Mouse (Mus musculus) neural tube, embryonic 13.5 days (tissue): ENCODE data around the gene Lats1. TPM values are rescaled to one million over a fixed set of nuclear protein-coding genes. Genes with fewer than 3 reads are reported as not detected.

ENCODE experiments used
- ATAC-seq: fragments of 200-750 bp; cut with Nextera tagmentation; 2 replicates; pipeline ENCODE4 v1.8.0; 2017; ENCODE audit warnings: low read depth, mild to moderate bottlenecking, moderate TSS enrichment, moderate library complexity
- H3K27ac ChIP-seq: fragments of 300-500 bp; sonication (generic); replicated peaks from 2 replicates; pipeline ENCODE4 v1.5.1; 2015; ENCODE audit warnings: moderate library complexity, mild to moderate bottlenecking, inconsistent platforms
- H3K27me3 ChIP-seq: fragments of 300-500 bp; sonication (generic); 2 replicates; pipeline ENCODE4 v1.6.1; 2015; ENCODE audit warnings: mild to moderate bottlenecking, inconsistent platforms
- H3K36me3 ChIP-seq: fragments of 300-500 bp; sonication (generic); 2 replicates; pipeline ENCODE4 v1.6.1; 2015; ENCODE audit warnings: mild to moderate bottlenecking, inconsistent platforms
- H3K4me1 ChIP-seq: fragments of 300-500 bp; sonication (generic); replicated peaks from 2 replicates; pipeline ENCODE4 v1.6.1; 2015; ENCODE audit warnings: inconsistent platforms
- H3K4me2 ChIP-seq: fragments of 300-500 bp; sonication (generic); 2 replicates; pipeline ENCODE4 v1.6.1; 2015; ENCODE audit warnings: inconsistent platforms, mild to moderate bottlenecking, moderate library complexity
- H3K4me3 ChIP-seq: fragments of 300-500 bp; sonication (generic); 2 replicates; pipeline ENCODE4 v1.5.1; 2015; ENCODE audit warnings: mild to moderate bottlenecking, inconsistent platforms
- H3K9ac ChIP-seq: fragments of 300-500 bp; sonication (generic); 2 replicates; pipeline ENCODE4 v1.6.1; 2015; ENCODE audit warnings: moderate library complexity, mild to moderate bottlenecking, inconsistent platforms
- H3K9me3 ChIP-seq: fragments of 300-500 bp; sonication (generic); 2 replicates; pipeline ENCODE4 v1.6.1; 2016; ENCODE audit warnings: inconsistent platforms
- WGBS: fragments of 180-500 bp; shearing (Covaris S2); methylation state at CpG from one replicate; pipeline ENCODE4 v1.1.7; 2015; 5-methylcytosine and 5-hydroxymethylcytosine counted together
- polyA plus RNA-seq: library from polyadenylated mRNA; unstranded; fragments of >200 nt; fragmentation: Nextera tagmentation; extraction: Ambion mirVana; gene quantifications from 2 replicates; pipeline ENCODE4 v1.2.1, GENCODE M21; 2015

Lats1 gene
- 9.8 and 9.9 TPM in 2 replicates for polyA plus RNA-seq

DNA sequence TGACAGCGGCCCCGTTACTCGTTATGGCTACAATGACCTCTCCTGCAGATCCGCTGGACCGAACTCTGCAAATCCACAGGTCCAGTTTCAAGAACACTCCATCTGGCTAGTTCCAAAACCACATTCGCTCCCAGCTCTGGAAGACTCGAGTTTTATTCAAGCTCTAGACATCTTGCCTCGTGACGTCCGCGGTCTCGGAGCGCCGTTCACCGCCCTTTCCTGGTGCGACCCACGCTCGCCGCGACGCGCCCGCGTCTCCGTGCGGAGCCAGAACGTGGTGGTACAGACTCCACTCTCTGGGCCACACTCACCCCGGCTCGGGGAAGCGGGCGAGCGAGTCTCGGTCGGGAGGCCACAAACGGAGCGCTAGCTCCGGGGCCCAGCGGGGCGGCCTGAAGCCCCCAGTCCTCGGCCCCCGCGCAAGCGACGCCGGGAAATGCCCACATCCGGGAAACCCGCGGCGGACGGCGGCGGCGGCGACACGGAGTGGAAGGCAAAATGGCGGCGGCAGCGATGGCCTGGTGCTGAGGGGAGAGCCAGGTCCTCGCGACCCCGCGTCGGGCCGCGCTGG, at the start of gene Lats1, which contains the start of gene Pcmt1:
Gene Lats1 (plus strand): TSS at position 484 of the 571 bp plus-strand sequence.
Gene Pcmt1 (minus strand): TSS at position 406 of the 571 bp plus-strand sequence.
- Histone ChIP-seq H3K27ac (peak within 1 kb of the TSS; percentile 95), H3K4me2 (peak within 1 kb of the TSS; percentile 83), H3K27me3 (no peaks in the 10 kb centered on the region), H3K36me3 (peaks cover 35% of the 10 kb centered on the region), H3K9ac (peak within 1 kb of the TSS; percentile 98), H3K4me1 (peaks cover 52% of the 10 kb centered on the region), H3K9me3 (no peaks in the 10 kb centered on the region), H3K4me3 (peak within 1 kb of the TSS; percentile 91)
- ATAC-seq: peak; percentile 90
- under 1% methylated on average over 56 of the region's 65 CpGs for WGBS

- H3K36me3 ChIP-seq: peaks cover 76% of the 10 kb centered on the region
Measured at GRCm38 (mm10) chr10:7640366-7640765, 40.6 kb upstream of the Lats1 start.

DNA sequence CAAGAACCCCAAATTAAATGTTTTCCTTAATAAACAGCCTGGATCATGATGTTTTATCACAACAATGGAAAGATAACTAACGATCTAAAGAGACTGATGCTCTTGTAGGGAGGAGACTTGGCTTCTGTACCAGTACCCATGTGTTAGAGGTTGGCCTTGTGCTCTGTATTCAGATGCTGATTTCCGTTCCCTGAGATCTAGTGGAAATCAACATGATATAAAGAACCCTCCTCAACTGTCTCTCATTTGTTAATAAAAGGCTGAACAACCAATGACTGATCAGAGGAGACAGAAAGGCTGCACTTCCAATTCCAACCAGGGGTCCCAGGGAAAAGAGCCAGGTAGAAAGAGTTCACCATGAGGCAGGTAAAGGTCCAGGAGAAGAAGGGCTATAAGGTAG, 35.1 kb upstream of the Lats1 start:
- no peak for ATAC-seq
- H3K27me3 ChIP-seq: no peaks in the 10 kb centered on the region
- no peaks in the 10 kb centered on the region for H3K4me1 ChIP-seq
- peaks cover 62% of the 10 kb centered on the region for H3K36me3 ChIP-seq
- H3K27ac ChIP-seq: no peak overlapping the region
- no peak overlapping the region for H3K4me2 ChIP-seq
- H3K9ac ChIP-seq: no peak overlapping the region
- WGBS: 87% methylated on average over 2 of the region's 2 CpGs
- no peaks in the 10 kb centered on the region for H3K9me3 ChIP-seq
- no peak overlapping the region for H3K4me3 ChIP-seq

More at GRCm38 (mm10) chr10:7640366-7640765, 40.6 kb upstream of the Lats1 start:
- no peak for ATAC-seq
- H3K27ac ChIP-seq: no peak overlapping the region
- H3K4me1 ChIP-seq: no peaks in the 10 kb centered on the region
- H3K27me3 ChIP-seq: no peaks in the 10 kb centered on the region
- WGBS: 96% methylated on average over 12 of the region's 12 CpGs
- no peak overlapping the region for H3K9ac ChIP-seq
- no peak overlapping the region for H3K4me2 ChIP-seq
- no peak overlapping the region for H3K4me3 ChIP-seq
- H3K9me3 ChIP-seq: no peaks in the 10 kb centered on the region

DNA sequence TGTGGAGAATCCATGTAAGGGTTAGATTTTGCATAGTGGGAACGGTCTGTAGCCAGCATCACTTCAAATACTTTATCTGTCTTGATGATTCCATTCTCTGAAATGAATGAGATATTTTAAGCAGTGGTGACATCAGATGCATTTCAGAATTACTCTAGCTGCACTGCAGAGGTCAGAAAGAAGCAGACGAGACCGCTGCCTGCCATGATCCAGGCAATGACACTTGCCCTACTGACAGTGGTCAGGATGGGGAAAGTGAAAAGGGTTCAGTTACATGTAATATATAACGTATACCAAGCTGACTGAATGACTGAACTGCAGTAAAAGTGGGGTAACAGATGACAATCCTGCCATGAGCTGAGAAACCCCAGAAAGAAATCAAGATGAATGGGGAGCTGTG, 32.0 kb upstream of the Lats1 start:
- ATAC-seq: no peak
- no peak overlapping the region for H3K9ac ChIP-seq
- H3K4me2 ChIP-seq: no peak overlapping the region
- no peak overlapping the region for H3K4me3 ChIP-seq
- no peak overlapping the region for H3K27ac ChIP-seq
- H3K4me1 ChIP-seq: no peaks in the 10 kb centered on the region
- 88% methylated on average over 4 of the region's 4 CpGs for WGBS
- H3K9me3 ChIP-seq: no peaks in the 10 kb centered on the region
- H3K36me3 ChIP-seq: peaks cover 38% of the 10 kb centered on the region
- no peaks in the 10 kb centered on the region for H3K27me3 ChIP-seq

- 92% methylated on average over 2 of the region's 2 CpGs for WGBS
- ATAC-seq: no peak
- H3K4me2 ChIP-seq: no peak overlapping the region
Measured at GRCm38 (mm10) chr10:7651057-7651456, 30.0 kb upstream of the Lats1 start.

GRCm38 (mm10) chr10:7662471-7663141, 18.4 kb upstream of the Lats1 start:
- Histone ChIP-seq H3K9ac (peak overlapping the region; percentile 93), H3K4me2 (peak overlapping the region; percentile 93), H3K4me1 (peaks cover 28% of the 10 kb centered on the region), H3K27ac (peak overlapping the region; percentile 94), H3K4me3 (peak overlapping the region; percentile 72), H3K9me3 (no peaks in the 10 kb centered on the region), H3K27me3 (no peaks in the 10 kb centered on the region), H3K36me3 (no peaks in the 10 kb centered on the region)
- under 1% methylated on average over 44 of the region's 44 CpGs for WGBS
- peak; percentile 84 for ATAC-seq

More at GRCm38 (mm10) chr10:7651057-7651456, 30.0 kb upstream of the Lats1 start:
- no peaks in the 10 kb centered on the region for H3K27me3 ChIP-seq
- H3K4me1 ChIP-seq: no peaks in the 10 kb centered on the region
- no peak overlapping the region for H3K9ac ChIP-seq
- H3K36me3 ChIP-seq: peaks cover 25% of the 10 kb centered on the region
- no peak overlapping the region for H3K4me3 ChIP-seq
- H3K27ac ChIP-seq: no peak overlapping the region
- H3K9me3 ChIP-seq: no peaks in the 10 kb centered on the region

DNA sequence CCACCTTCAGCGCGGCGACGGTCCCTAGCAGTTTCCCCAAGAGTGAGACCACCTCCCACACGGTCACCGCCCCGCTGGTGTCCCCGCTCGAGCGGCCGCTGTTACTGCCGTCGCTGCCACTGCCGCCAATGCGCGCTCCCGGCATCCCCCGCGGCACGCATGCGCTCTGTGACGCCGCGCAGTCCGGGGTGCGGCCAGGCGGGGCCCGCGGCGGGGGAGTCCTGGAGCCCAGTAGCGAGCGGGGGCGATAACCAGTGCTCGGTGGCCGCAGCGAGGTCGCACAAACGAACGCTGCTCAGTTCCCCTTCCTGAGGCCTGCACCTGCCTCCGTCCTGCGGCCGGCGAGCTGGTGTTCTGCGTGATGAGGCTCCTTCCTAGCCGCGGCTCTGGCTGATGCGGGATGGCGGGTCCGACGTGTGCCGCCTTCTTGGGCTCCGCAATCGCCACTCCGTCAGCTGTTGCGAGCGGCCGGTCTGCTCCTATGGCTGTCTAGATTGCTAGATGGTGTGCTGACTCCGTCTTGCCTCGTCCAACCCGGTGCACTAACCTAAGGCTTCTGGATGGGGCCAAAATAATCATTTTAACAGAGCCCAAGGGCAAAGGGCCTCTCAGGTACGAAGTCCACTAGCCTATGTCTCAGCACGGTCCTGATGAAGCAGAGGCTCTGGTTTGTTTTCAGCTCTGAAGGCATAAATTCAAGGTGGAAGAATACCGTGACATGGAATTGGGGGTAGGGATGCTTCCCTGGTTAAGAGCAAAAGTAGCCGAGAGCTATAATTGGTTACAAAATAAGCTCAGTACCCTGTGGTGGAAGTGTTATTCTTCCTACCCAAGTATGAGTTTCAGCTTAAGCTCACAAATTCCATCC, 17.6 kb upstream of the Lats1 start:
- 1% methylated on average over 64 of the region's 64 CpGs for WGBS
- Histone ChIP-seq H3K36me3 (no peaks in the 10 kb centered on the region), H3K4me1 (peaks cover 36% of the 10 kb centered on the region), H3K9ac (peak overlapping the region; percentile 93), H3K27me3 (no peaks in the 10 kb centered on the region), H3K4me3 (peak overlapping the region; percentile 72), H3K27ac (peak overlapping the region; percentile 94), H3K9me3 (no peaks in the 10 kb centered on the region), H3K4me2 (peak overlapping the region; percentile 93)
- peak; percentile 94 for ATAC-seq

DNA sequence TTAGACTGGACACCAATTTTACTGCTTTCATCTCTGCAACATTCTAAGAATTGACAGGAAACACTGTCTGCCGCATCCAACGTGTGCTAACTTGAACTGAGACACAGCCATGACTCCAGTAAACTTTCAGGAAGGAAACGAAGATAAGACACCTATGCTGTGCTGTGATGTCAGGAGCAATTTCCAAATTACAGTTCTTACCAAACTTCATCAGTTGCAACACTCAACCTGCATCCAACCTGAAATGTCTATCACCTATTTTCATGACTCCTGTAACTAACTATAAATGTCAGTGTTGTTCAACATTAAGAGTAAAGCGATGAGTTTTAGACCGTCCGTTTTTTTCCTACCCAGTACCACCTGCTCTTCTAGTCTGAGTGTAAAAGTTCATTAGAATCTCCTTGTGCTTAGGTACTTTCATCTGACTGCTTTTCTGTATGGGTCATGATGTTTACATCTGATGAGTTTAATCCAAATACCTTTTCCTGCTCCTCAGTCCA, 16.9 kb upstream of the Lats1 start:
- 74% methylated on average over 6 of the region's 6 CpGs for WGBS
- Histone ChIP-seq H3K9ac (peak overlapping the region; percentile 93), H3K27me3 (no peaks in the 10 kb centered on the region), H3K4me1 (peaks cover 39% of the 10 kb centered on the region), H3K36me3 (no peaks in the 10 kb centered on the region), H3K4me3 (peak overlapping the region; percentile 72), H3K4me2 (peak overlapping the region; percentile 93), H3K27ac (peak overlapping the region; percentile 94), H3K9me3 (no peaks in the 10 kb centered on the region)
- no peak for ATAC-seq

- 81% methylated on average over 1 of the region's 1 CpGs for WGBS
- Histone ChIP-seq H3K4me2 (no peak overlapping the region), H3K9me3 (no peaks in the 10 kb centered on the region), H3K36me3 (peaks cover 6% of the 10 kb centered on the region), H3K4me1 (peaks cover 34% of the 10 kb centered on the region), H3K9ac (no peak overlapping the region), H3K27me3 (no peaks in the 10 kb centered on the region), H3K27ac (no peak overlapping the region), H3K4me3 (no peak overlapping the region)
- ATAC-seq: no peak
Measured at GRCm38 (mm10) chr10:7664889-7665288, 16.1 kb upstream of the Lats1 start.

DNA sequence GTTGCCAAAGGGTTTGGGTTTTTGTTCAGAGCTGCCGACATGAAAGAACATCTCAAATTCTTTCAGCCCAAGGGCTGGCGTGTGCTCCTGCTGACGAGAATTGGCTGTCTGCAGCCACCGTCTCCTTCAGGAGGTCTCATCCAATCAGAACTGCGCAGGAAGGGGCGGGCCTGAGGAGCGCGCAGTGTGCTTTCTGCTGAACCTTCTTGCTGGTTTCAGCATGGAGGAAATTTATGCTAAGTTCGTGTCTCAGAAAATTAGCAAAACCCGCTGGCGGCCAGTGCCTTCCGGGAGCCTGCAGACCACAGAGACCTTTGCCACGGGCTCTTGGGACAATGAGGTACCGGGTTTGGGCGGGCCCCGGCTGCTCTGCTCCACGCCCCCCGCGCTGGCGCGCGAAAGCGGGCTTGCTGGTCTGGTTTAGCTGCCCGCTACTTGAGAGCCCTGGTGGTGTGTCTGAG, 13.6 kb upstream of the Lats1 start, which contains the start of gene Nup43:
Gene Nup43 (plus strand): TSS at position 162 of the 461 bp plus-strand sequence.
- Histone ChIP-seq H3K4me3 (peak within 1 kb of the TSS; percentile 85), H3K36me3 (peaks cover 23% of the 10 kb centered on the region), H3K27ac (peak within 1 kb of the TSS; percentile 59; the same call in 1 of the 2 replicates), H3K9ac (peak within 1 kb of the TSS; percentile 76), H3K4me1 (peaks cover 20% of the 10 kb centered on the region), H3K27me3 (no peaks in the 10 kb centered on the region), H3K4me2 (peak within 1 kb of the TSS; percentile 87), H3K9me3 (no peaks in the 10 kb centered on the region)
- ATAC-seq: peak; percentile 80
- WGBS: 0% methylated on average over 24 of the region's 24 CpGs

DNA sequence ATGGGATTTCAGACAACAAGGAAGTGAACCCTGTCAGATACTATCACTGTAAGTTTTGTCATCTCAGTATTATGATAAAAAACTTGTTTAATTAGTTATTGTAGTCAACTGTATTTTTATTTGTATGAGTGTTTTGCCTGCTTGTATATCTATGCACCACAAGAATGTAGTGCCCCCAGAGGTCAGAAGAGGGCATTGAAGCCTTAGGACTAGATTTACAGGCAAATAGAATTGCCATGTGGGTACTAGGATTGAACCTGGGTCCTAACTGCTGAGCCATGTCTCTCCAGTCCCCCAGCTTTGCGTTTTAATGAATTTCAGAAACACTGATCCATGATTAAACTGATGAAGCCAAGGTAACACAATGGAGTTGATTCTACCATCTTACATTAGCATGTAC, 7.3 kb upstream of the Lats1 start:
- H3K4me3 ChIP-seq: no peak overlapping the region
- 0 out of 2 replicates have a peak, but pooled peaks have one; percentile 67 for ATAC-seq
- 70% methylated on average over 1 of the region's 1 CpGs for WGBS
- H3K4me1 ChIP-seq: peaks cover 6% of the 10 kb centered on the region
- H3K9me3 ChIP-seq: no peaks in the 10 kb centered on the region
- H3K36me3 ChIP-seq: peaks cover 60% of the 10 kb centered on the region
- H3K27me3 ChIP-seq: no peaks in the 10 kb centered on the region
- no peak overlapping the region for H3K9ac ChIP-seq
- H3K27ac ChIP-seq: no peak overlapping the region
- H3K4me2 ChIP-seq: no peak overlapping the region
